Mouse (Mus musculus) megakaryocyte, embryonic 14.5 days (primary cell): ENCODE measurements at regions not wholly inside any gene's neighbourhood (a gene's known extent, or its start where the extent isn't known, plus 50 kb on each side); places are given as distances from the start of the nearest gene placed in this dataset.

Experiments
- H3K27me3 ChIP-seq: replicated peaks from 2 replicates; pipeline ENCODE3; 2012; ENCODE audit warnings: inconsistent platforms
- H3K36me3 ChIP-seq: replicated peaks from 2 replicates; pipeline ENCODE3; 2012; ENCODE audit warnings: low read length, inconsistent platforms, mixed read lengths
- H3K4me1 ChIP-seq: 2 replicates; pipeline ENCODE4 v1.6.1; 2012; ENCODE audit warnings: inconsistent platforms
- H3K4me3 ChIP-seq: replicated peaks from 2 replicates; pipeline ENCODE3; 2012; ENCODE audit warnings: moderate library complexity, mild to moderate bottlenecking, inconsistent platforms
- H3K9me3 ChIP-seq: 2 replicates; pipeline ENCODE4 v1.6.1; 2012; ENCODE audit warnings: inconsistent platforms
- FLI1 ChIP-seq: IDR thresholded peaks from 2 replicates; pipeline ENCODE4 v1.6.1; 2012; ENCODE audit warnings: low read length, inconsistent platforms, mixed read lengths
- GATA1 ChIP-seq: IDR thresholded peaks from 3 replicates; pipeline ENCODE4 v1.6.1; 2012; ENCODE audit warnings: mixed read lengths, low read length, inconsistent platforms, borderline replicate concordance

GRCm38 (mm10) chr10:111740586-111741265, 231.7 kb upstream of the Krr1 start:
- peak overlapping the region; percentile 64 for H3K4me3 ChIP-seq
- H3K27me3 ChIP-seq = no peaks in the 10 kb centered on the region
- H3K9me3 ChIP-seq = peaks cover 3% of the 10 kb centered on the region
- H3K4me1 ChIP-seq = peaks cover 29% of the 10 kb centered on the region
- no peaks in the 10 kb centered on the region for H3K36me3 ChIP-seq
- TF ChIP-seq FLI1 (no peak), GATA1 (no peak)

DNA sequence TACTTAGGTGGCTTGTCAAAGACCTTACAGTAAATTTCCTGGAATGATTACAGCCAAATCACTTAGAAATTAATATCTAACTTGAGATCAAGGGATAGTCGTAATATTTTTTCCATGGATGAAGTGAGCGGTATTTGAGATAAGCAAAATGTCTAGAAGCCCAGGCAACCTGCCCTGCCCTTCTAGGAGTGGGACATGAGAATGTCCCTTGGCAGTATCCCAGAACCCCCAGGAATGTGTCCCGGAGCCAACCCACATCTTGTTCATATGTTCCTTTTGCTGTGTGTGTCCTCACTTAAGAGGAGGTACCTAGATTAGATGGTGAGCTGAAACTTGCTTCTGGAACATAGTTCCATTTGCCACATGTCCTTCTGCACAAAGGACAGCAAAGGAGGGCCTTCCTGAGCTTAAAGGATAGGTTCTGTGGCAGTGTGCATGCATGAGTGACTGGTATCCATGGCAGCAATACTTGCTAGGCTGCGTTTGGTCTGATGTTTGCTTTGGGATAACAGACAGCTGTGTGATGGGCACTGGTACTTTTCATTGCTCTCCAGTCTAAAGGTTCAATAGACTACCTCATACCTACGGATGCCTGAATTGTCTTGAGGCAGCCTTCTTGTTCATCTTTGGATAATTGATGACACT, 231.0 kb upstream of the Krr1 start:
- Histone ChIP-seq H3K4me1 (peaks cover 36% of the 10 kb centered on the region), H3K27me3 (peaks cover under 1% of the 10 kb centered on the region), H3K4me3 (no peak overlapping the region), H3K36me3 (no peaks in the 10 kb centered on the region), H3K9me3 (peaks cover 3% of the 10 kb centered on the region)
- TF ChIP-seq FLI1 = no peak
- TF ChIP-seq GATA1 = no peak

DNA sequence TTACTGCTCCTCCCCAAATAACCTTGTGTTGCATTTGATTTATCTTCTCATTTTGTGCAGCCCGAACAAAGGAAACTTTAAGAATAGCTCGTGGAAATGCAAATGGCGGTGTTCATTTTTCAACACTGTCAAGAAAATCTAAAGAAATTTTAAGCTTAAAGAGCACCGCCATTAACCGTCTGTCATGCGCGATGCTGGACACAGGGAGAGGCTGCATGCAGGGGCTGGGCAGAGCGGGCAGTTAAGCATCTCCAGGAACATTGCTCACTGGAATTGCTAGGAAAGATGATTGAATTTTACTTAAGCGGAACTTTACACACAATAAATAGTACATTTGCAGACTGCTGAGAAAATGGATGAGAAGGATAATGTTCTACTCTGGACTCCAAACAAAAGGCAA, 229.2 kb upstream of the Krr1 start:
- peaks cover under 1% of the 10 kb centered on the region for H3K9me3 ChIP-seq
- peaks cover 44% of the 10 kb centered on the region for H3K4me1 ChIP-seq
- peaks cover 8% of the 10 kb centered on the region for H3K27me3 ChIP-seq
- TF ChIP-seq GATA1 = no peak
- TF ChIP-seq FLI1 = no peak
- no peak overlapping the region for H3K4me3 ChIP-seq
- H3K36me3 ChIP-seq = no peaks in the 10 kb centered on the region

DNA sequence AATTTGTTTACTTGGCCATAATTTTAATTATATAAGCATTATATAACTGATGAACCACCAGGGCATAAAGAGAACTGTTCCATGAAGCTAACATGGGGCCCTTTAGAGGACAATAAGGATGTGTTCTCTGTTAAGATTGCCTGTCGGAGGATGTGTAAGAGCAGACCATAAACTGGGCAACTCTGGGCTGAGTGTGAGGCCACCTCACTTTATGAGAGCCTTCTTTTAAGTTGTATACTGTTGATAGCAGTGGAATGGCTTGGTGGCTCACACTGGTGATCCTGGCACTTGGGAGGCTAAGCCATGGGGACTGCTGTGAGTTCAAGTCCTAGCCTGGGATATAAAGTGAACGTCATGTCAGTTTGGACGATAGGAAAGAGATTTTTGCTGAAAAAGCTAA, 227.3 kb upstream of the Krr1 start:
- H3K4me1 ChIP-seq = peaks cover 38% of the 10 kb centered on the region
- H3K4me3 ChIP-seq = no peak overlapping the region
- TF ChIP-seq GATA1 (no peak), FLI1 (no peak)
- no peaks in the 10 kb centered on the region for H3K9me3 ChIP-seq
- H3K36me3 ChIP-seq = no peaks in the 10 kb centered on the region
- H3K27me3 ChIP-seq = peaks cover 8% of the 10 kb centered on the region

- H3K4me3 ChIP-seq = peak overlapping the region; percentile 12
Measured at GRCm38 (mm10) chr10:111746067-111746878, 226.2 kb upstream of the Krr1 start.

DNA sequence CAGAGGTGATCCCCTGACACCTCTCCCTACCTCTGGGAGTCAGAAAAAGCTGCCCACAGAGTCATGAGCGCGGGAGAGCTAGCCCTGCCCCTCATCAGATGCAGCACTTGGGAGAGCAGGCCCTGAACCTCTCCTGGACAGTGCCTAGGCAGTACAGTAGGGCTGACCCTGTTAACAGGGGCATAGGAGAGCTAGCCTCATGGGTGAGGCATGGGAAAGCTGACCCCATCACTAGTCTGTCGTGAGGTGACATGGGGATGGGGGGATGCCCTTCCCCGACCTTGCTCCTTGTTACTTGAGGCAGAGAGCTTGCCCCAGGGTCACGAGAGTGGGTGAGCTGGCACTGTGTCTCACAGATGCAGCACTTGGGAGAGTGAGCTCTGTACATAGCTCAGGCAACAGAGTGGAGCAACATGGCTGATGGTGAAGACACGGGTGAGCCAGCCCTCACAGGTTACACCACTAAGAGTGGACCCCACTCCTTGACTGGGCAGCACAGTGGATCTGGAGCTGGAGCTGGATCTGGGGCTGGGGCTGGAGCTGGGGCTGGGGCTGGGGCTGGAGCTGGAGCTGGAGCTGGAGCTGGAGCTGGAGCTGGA, 225.5 kb upstream of the Krr1 start:
- H3K27me3 ChIP-seq = peaks cover 10% of the 10 kb centered on the region
- TF ChIP-seq GATA1 (no peak), FLI1 (no peak)
- H3K4me3 ChIP-seq = no peak overlapping the region
- H3K36me3 ChIP-seq = no peaks in the 10 kb centered on the region
- H3K4me1 ChIP-seq = peaks cover 20% of the 10 kb centered on the region
- no peaks in the 10 kb centered on the region for H3K9me3 ChIP-seq

More at GRCm38 (mm10) chr10:111746067-111746878, 226.2 kb upstream of the Krr1 start:
- Histone ChIP-seq H3K36me3 (no peaks in the 10 kb centered on the region), H3K27me3 (peaks cover 8% of the 10 kb centered on the region), H3K4me1 (peaks cover 27% of the 10 kb centered on the region), H3K9me3 (no peaks in the 10 kb centered on the region)
- TF ChIP-seq GATA1 (no peak), FLI1 (no peak)

- H3K4me1 ChIP-seq = peaks cover 20% of the 10 kb centered on the region
- TF ChIP-seq GATA1 (no peak), FLI1 (no peak)
- peaks cover 10% of the 10 kb centered on the region for H3K27me3 ChIP-seq
- H3K4me3 ChIP-seq = no peak overlapping the region
- H3K9me3 ChIP-seq = no peaks in the 10 kb centered on the region
- H3K36me3 ChIP-seq = no peaks in the 10 kb centered on the region
Measured at GRCm38 (mm10) chr10:111748482-111748881, 224.0 kb upstream of the Krr1 start.

GRCm38 (mm10) chr10:111753646-111754045, 218.8 kb upstream of the Krr1 start:
- Histone ChIP-seq H3K36me3 (no peaks in the 10 kb centered on the region), H3K4me3 (no peak overlapping the region), H3K9me3 (no peaks in the 10 kb centered on the region), H3K27me3 (peaks cover 2% of the 10 kb centered on the region), H3K4me1 (no peaks in the 10 kb centered on the region)
- TF ChIP-seq GATA1 (no peak), FLI1 (no peak)

DNA sequence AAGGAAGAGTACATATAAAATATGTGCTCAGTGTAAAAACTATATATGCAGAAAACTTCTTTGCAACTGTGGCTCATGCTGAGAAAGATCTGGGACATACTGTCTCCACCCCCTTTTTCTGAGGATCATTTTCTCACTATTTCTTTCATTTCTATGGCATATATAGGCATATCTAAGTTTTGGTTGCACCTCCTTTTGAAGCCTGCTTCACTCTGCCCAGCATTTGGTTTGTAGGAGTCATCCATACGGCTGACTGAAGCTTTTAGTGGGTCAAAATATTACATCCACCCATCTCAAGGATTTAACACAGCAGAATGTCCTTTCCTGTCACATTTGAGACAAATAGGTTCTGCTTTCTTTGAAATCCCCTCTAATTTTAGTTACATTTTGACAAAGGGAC, 216.5 kb upstream of the Krr1 start:
- no peaks in the 10 kb centered on the region for H3K9me3 ChIP-seq
- no peak for TF ChIP-seq FLI1
- no peak for TF ChIP-seq GATA1
- no peaks in the 10 kb centered on the region for H3K36me3 ChIP-seq
- H3K4me3 ChIP-seq = no peak overlapping the region
- no peaks in the 10 kb centered on the region for H3K4me1 ChIP-seq
- H3K27me3 ChIP-seq = peaks cover 4% of the 10 kb centered on the region

GRCm38 (mm10) chr10:111756528-111756927, 215.9 kb upstream of the Krr1 start:
- H3K4me1 ChIP-seq = no peaks in the 10 kb centered on the region
- peaks cover 6% of the 10 kb centered on the region for H3K27me3 ChIP-seq
- H3K9me3 ChIP-seq = no peaks in the 10 kb centered on the region
- TF ChIP-seq FLI1 = no peak
- no peak for TF ChIP-seq GATA1
- no peak overlapping the region for H3K4me3 ChIP-seq
- H3K36me3 ChIP-seq = no peaks in the 10 kb centered on the region
